Mouse (Mus musculus) T-helper 1 cell (primary cell): ENCODE measurements around the gene Parvb.

Source experiments
- in situ Hi-C: fragments of 300-600 bp; cut with MboI, MseI; formaldehyde crosslinking; loops from one replicate; pipeline ENCODE4 v1.15.1; 2025; ENCODE audit warnings: high pct_unique_total_duplicates

The Parvb gene

GRCm38 (mm10) chr15:84256254-84256850, 24.5 kb downstream of the Parvb start:
- in situ Hi-C loops = no loop called here

DNA sequence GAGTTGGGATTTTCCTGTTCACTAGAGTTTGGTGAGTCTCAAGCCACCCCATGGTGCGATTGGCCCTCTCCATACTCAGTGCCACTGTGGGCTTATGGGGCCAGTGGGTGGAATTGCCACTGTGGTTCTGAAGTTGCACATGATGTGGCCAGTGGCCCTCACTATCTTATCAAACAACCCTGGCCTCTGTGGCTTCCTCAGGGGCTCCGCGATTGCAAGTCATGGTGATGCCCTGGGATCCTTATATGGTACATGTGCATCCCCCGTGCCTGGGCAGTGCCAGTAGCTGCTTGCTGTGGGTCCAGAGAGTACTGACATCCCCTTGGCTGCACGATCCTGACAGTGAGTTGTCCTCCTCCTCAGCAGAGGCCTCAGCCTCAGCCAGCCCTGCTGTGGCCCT, 25.0 kb downstream of the Parvb start:
- in situ Hi-C loops = no loop called here

GRCm38 (mm10) chr15:84258602-84259355, 26.9 kb downstream of the Parvb start:
- in situ Hi-C loops = no loop called here

GRCm38 (mm10) chr15:84260123-84260822, 28.4 kb downstream of the Parvb start:
- in situ Hi-C loops = no loop called here

GRCm38 (mm10) chr15:84262630-84263029, 30.8 kb downstream of the Parvb start:
- in situ Hi-C loops = no loop called here

- in situ Hi-C loops = no loop called here
Measured at GRCm38 (mm10) chr15:84263573-84263972, 31.7 kb downstream of the Parvb start.

GRCm38 (mm10) chr15:84265141-84265540, 33.3 kb downstream of the Parvb start:
- in situ Hi-C loops = no loop called here

GRCm38 (mm10) chr15:84266290-84266689, 34.4 kb downstream of the Parvb start:
- in situ Hi-C loops = no loop called here

- in situ Hi-C loops = no loop called here
Measured at GRCm38 (mm10) chr15:84267720-84268260, 35.9 kb downstream of the Parvb start.

DNA sequence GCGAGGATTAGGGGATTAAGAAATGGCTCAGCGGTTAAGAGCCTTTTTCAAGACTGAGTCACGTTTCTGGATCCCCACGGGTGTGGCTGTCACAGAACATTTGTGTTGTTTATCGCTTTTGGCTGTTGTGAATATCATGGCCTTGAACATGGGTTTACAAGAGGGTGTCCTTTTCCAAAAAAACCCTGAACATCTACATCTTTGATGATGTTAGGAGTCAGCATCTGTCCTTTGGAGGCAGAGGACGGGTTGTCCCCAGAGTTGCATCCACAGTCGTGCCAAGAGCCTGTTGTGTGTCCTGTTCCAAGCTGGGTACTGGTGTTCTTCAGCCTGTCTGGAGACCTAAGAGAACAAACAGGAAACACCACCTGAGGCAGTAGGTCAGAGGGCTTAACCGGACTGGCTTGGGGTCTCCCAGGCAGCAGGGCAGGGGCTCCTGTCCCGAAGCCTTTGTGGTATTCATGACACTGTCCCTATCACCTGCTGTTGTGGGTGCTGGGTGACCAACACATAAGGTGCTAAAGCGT, 37.3 kb downstream of the Parvb start:
- in situ Hi-C loops = no loop called here

GRCm38 (mm10) chr15:84270032-84270431, 38.2 kb downstream of the Parvb start:
- in situ Hi-C loops = no loop called here

- in situ Hi-C loops = no loop called here
Measured at GRCm38 (mm10) chr15:84270463-84270862, 38.6 kb downstream of the Parvb start.

- in situ Hi-C loops = no loop called here
Measured at GRCm38 (mm10) chr15:84276066-84276465, 44.2 kb downstream of the Parvb start.

- in situ Hi-C loops = no loop called here
Measured at GRCm38 (mm10) chr15:84278091-84278490, 46.2 kb downstream of the Parvb start.

GRCm38 (mm10) chr15:84278656-84279055, 46.8 kb downstream of the Parvb start:
- in situ Hi-C loops = no loop called here

DNA sequence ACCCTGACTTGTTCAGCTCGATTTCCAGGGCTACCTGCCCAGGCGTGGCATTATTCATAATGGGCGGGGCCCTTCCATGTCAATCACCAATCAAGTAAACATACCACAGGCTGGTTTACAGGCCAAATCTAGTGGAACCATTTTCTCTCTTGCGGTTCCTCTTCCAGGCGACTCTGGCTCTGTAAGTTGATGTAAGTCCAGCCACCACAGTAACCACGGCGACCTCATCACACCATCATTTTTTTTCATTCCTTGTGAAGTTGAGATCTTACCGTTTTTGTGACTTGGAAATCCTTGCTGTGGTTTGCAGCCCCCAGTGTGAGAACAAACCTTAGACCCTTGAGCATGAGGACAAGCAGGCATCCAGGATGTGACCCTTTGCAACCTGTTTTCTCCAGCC, 48.5 kb downstream of the Parvb start:
- in situ Hi-C loops = loop anchor here (5.0 kb wide), 1 partner anchor 332 kb away; no protein-coding TSS in a partner anchor

- in situ Hi-C loops = loop anchor here (5.0 kb wide), 1 partner anchor 331 kb away; no protein-coding TSS in a partner anchor
Measured at GRCm38 (mm10) chr15:84280712-84281347, 49.0 kb downstream of the Parvb start.

DNA sequence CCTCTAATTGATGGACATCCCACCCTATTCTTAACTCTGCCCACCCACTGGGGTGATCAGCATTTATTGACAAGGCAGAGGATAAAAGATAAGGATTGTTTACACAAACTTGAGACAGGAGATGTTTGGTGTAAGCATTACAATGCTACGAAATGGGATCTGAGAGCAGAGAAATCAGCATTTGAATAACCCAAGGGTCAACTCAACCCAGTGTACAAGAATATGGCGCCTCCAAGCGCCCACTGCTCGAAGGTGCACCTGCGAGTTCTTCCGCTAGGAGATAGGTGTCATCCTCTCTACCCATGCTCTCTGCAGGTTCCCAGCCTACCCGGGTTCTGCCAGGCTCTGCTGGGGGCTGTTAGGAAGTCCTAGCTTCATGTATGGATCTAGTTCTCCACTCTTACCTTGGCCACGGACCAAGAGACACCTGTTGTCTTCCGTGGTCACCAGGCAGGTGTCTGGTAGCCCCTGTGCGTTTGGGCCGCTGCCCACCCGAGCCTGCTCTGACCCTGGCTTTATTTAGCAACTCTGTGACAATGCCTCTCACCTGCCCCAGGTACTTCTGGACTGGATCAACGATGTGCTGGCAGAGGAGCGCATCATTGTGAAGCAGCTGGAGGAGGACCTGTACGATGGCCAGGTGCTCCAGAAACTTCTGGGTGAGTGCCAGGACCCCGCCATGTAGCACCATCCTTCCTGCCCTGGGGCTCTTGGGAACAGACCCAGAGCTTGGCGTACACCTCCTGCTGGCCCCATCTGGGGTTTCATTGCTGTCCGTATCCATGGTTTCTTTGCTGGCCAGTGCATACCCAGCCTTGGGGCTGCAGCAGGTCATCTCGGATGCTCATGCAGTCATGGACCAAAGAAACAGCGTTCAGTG, 50.6 kb downstream of the Parvb start:
- in situ Hi-C loops = loop anchor here (5.0 kb wide), 1 partner anchor 330 kb away; no protein-coding TSS in a partner anchor

- in situ Hi-C loops = loop anchor here (5.0 kb wide), 1 partner anchor 328 kb away; no protein-coding TSS in a partner anchor
Measured at GRCm38 (mm10) chr15:84284059-84284458, 52.2 kb downstream of the Parvb start.

- in situ Hi-C loops = no loop called here
Measured at GRCm38 (mm10) chr15:84285453-84285852, 53.6 kb downstream of the Parvb start.
